Mouse (Mus musculus) skeletal muscle tissue, adult 2 months (tissue): ENCODE results near the gene Ccser1.
A peak's percentile ranks its signal among the peaks of the same experiment; 100 is the strongest.

Source experiments
- DNase-seq: peaks from one replicate; pipeline ENCODE4 v3.0.0-alpha.2; 2012; ENCODE audit warnings: low read depth, low spot score

The Ccser1 gene

GRCm38 (mm10) chr6:61296188-61297037 lies 116.3 kb downstream of the Ccser1 start:
- DNase-seq = no peak

- no peak for DNase-seq
Measured at GRCm38 (mm10) chr6:61300441-61300840, 120.3 kb downstream of the Ccser1 start.

- DNase-seq = no peak
Measured at GRCm38 (mm10) chr6:61300975-61301374, 120.9 kb downstream of the Ccser1 start.

GRCm38 (mm10) chr6:61301631-61302030 lies 121.5 kb downstream of the Ccser1 start:
- DNase-seq = no peak

- no peak for DNase-seq
Measured at GRCm38 (mm10) chr6:61311324-61312091, 131.4 kb downstream of the Ccser1 start.

GRCm38 (mm10) chr6:61315884-61316601 lies 135.9 kb downstream of the Ccser1 start:
- peak; percentile 3 for DNase-seq

- no peak for DNase-seq
Measured at GRCm38 (mm10) chr6:61320842-61321241, 140.7 kb downstream of the Ccser1 start.

- DNase-seq = no peak
Measured at GRCm38 (mm10) chr6:61322328-61322727, 142.2 kb downstream of the Ccser1 start.

- DNase-seq = no peak
Measured at GRCm38 (mm10) chr6:61326131-61326530, 146.0 kb downstream of the Ccser1 start.

GRCm38 (mm10) chr6:61328981-61329380 lies 148.9 kb downstream of the Ccser1 start:
- DNase-seq = no peak

- no peak for DNase-seq
Measured at GRCm38 (mm10) chr6:61329593-61330540, 149.7 kb downstream of the Ccser1 start.

GRCm38 (mm10) chr6:61334466-61334865 lies 154.3 kb downstream of the Ccser1 start:
- DNase-seq = no peak

GRCm38 (mm10) chr6:61347045-61347838 lies 167.1 kb downstream of the Ccser1 start:
- DNase-seq = no peak

- no peak for DNase-seq
Measured at GRCm38 (mm10) chr6:61363722-61364121, 183.6 kb downstream of the Ccser1 start.

GRCm38 (mm10) chr6:61382526-61382925 lies 202.4 kb downstream of the Ccser1 start:
- DNase-seq = no peak

- DNase-seq = no peak
Measured at GRCm38 (mm10) chr6:61382991-61383390, 202.9 kb downstream of the Ccser1 start.

- no peak for DNase-seq
Measured at GRCm38 (mm10) chr6:61387046-61387445, 206.9 kb downstream of the Ccser1 start.

- no peak for DNase-seq
Measured at GRCm38 (mm10) chr6:61427490-61427889, 247.4 kb downstream of the Ccser1 start.

- DNase-seq = no peak
Measured at GRCm38 (mm10) chr6:61430881-61431725, 251.0 kb downstream of the Ccser1 start.
